In genomic region chr11:52129171-52129570, GRCm38 (mm10) we compare ENCODE assay signal across 11 mouse cellular contexts. TPM values are rescaled to one million over a fixed set of nuclear protein-coding genes. Genes with fewer than 3 reads are reported as not detected.
A peak's percentile ranks its signal among the peaks of the same experiment; 100 is the strongest.
DNase-seq lines count a peak whose midpoint lies in the region; ATAC-seq and TF ChIP-seq lines count a peak whose summit lies in the region.
"Had no signal": no experiment of that assay in that cellular context is flagged by ENCODE, and none has a peak within 500 bp of the region (broad histone marks: within the 10 kb centered on the region; RNA-seq: fewer than 3 reads in every experiment).

No protein-coding gene starts in this region.

- DNase-seq in embryonic facial prominence, embryonic 11.5 days (ENCODE audit: low spot score), result peak; percentile 18
- no peak for DNase-seq in embryonic facial prominence, embryonic 10.5 days (ENCODE audit: low spot score)
- DNase-seq in layer of hippocampus, adult 2 months (ENCODE audit: low spot score in 2 of 2), result no peak
- DNase-seq in layer of hippocampus, postnatal 36 days, result no peak
- DNase-seq in 3T3-L1 (ENCODE audit: low read depth, low spot score), result peak; percentile 39
- DNase-seq in spleen, postnatal 36 days (ENCODE audit: low spot score in 2 of 2), result no peak
- DNase-seq in urinary bladder, postnatal 25 days (ENCODE audit: low spot score), result no peak

- peak; percentile 62 for TF ChIP-seq CTCF in layer of hippocampus, adult 2 months (conservative IDR thresholded peaks at IDR 0.05)

- no peak overlapping the region for H3K27ac ChIP-seq in embryonic facial prominence, embryonic 11.5 days (replicated peaks; ENCODE audit: low read depth, low read length)
- no peak overlapping the region for H3K27ac ChIP-seq in embryonic facial prominence, embryonic 10.5 days (replicated peaks)
- peak overlapping the region; percentile 78 for H3K27ac ChIP-seq in layer of hippocampus, adult 2 months
- peak overlapping the region; percentile 54; the same call in 1 of the 2 replicates for H3K27ac ChIP-seq in embryonic facial prominence, embryonic 12.5 days

- no peak for ATAC-seq in embryonic facial prominence, embryonic 11.5 days (replicated peaks; ENCODE audit: insufficient number of reproducible peaks, low FRiP score, low TSS enrichment, low read depth)
- ATAC-seq in embryonic facial prominence, embryonic 12.5 days (ENCODE audit: insufficient number of reproducible peaks, insufficient read depth, low FRiP score, low TSS enrichment), result no peak

- no peaks in the 10 kb centered on the region for H3K9me3 ChIP-seq in embryonic facial prominence, embryonic 11.5 days (replicated peaks; ENCODE audit: control insufficient read depth, low read length)
- H3K9me3 ChIP-seq in embryonic facial prominence, embryonic 10.5 days, result no peaks in the 10 kb centered on the region
- no peaks in the 10 kb centered on the region for H3K9me3 ChIP-seq in embryonic facial prominence, embryonic 12.5 days

- H3K9ac ChIP-seq in embryonic facial prominence, embryonic 11.5 days (replicated peaks; ENCODE audit: low read length), result no peak overlapping the region
- H3K9ac ChIP-seq in embryonic facial prominence, embryonic 12.5 days, result no peak overlapping the region

- H3K27me3 ChIP-seq in embryonic facial prominence, embryonic 11.5 days (ENCODE audit: control insufficient read depth, insufficient read depth, low read length), result no peaks in the 10 kb centered on the region
- H3K27me3 ChIP-seq in embryonic facial prominence, embryonic 10.5 days (replicated peaks; ENCODE audit: low read depth, poor library complexity, severe bottlenecking), result no peaks in the 10 kb centered on the region
- no peaks in the 10 kb centered on the region for H3K27me3 ChIP-seq in embryonic facial prominence, embryonic 12.5 days

- no peaks in the 10 kb centered on the region for H3K4me1 ChIP-seq in embryonic facial prominence, embryonic 11.5 days (ENCODE audit: control insufficient read depth, insufficient read depth, low read length)
- no peaks in the 10 kb centered on the region for H3K4me1 ChIP-seq in embryonic facial prominence, embryonic 10.5 days
- no peaks in the 10 kb centered on the region for H3K4me1 ChIP-seq in embryonic facial prominence, embryonic 12.5 days

- WGBS in embryonic facial prominence, embryonic 11.5 days, result 35% methylated on average over 3 of the region's 3 CpGs
- WGBS in embryonic facial prominence, embryonic 10.5 days, result 34% methylated on average over 3 of the region's 3 CpGs
- WGBS in embryonic facial prominence, embryonic 12.5 days, result 27% methylated on average over 3 of the region's 3 CpGs

- no peak overlapping the region for H3K4me3 ChIP-seq in embryonic facial prominence, embryonic 11.5 days (ENCODE audit: low read depth, low read length)
- no peak overlapping the region for H3K4me3 ChIP-seq in embryonic facial prominence, embryonic 10.5 days
- no peak overlapping the region for H3K4me3 ChIP-seq in layer of hippocampus, adult 2 months
- H3K4me3 ChIP-seq in embryonic facial prominence, embryonic 12.5 days, result no peak overlapping the region

- no peak overlapping the region for H3K4me2 ChIP-seq in embryonic facial prominence, embryonic 11.5 days (ENCODE audit: low read depth, low read length)
- H3K4me2 ChIP-seq in embryonic facial prominence, embryonic 12.5 days (replicated peaks), result no peak overlapping the region

- peaks cover 6% of the 10 kb centered on the region; the same call in 1 of the 2 replicates for H3K36me3 ChIP-seq in embryonic facial prominence, embryonic 11.5 days (replicated peaks; ENCODE audit: control insufficient read depth, insufficient read depth, low read depth, low read length)
- peaks cover 39% of the 10 kb centered on the region for H3K36me3 ChIP-seq in embryonic facial prominence, embryonic 10.5 days (replicated peaks)
- H3K36me3 ChIP-seq in embryonic facial prominence, embryonic 12.5 days, result peaks cover 19% of the 10 kb centered on the region

RNA-seq across cellular contexts. Expression of gene Olfr1373, which starts 16.2 kb away (rescaled TPM):
- polyA plus RNA-seq in embryonic facial prominence, embryonic 11.5 days (2014; fragmentation: Nextera tagmentation; extraction: Ambion mirVana), result not detected in 2 replicates
- not detected in 2 replicates for polyA plus RNA-seq in embryonic facial prominence, embryonic 10.5 days (2016; fragmentation: Nextera tagmentation; extraction: Ambion mirVana)
- total RNA-seq in layer of hippocampus, adult 2 months (2021), result not detected
- not detected for total RNA-seq in layer of hippocampus, postnatal 36 days (2021)
- polyA plus RNA-seq in embryonic facial prominence, embryonic 12.5 days (2016; fragmentation: Nextera tagmentation; extraction: Ambion mirVana), result not detected in 2 replicates
- total RNA-seq: heart, postnatal 10 days; left cerebral cortex, adult 18-20 months had no signal
- polyA plus RNA-seq: stomach, embryonic 14.5 days had no signal

RNA-seq across cellular contexts. Expression of gene Ppp2ca, which starts 30.7 kb away (rescaled TPM):
- 129 and 130 TPM in 2 replicates for polyA plus RNA-seq in embryonic facial prominence, embryonic 11.5 days (2014; fragmentation: Nextera tagmentation; extraction: Ambion mirVana)
- 80.3 and 84.7 TPM in 2 replicates for polyA plus RNA-seq in embryonic facial prominence, embryonic 10.5 days (2016; fragmentation: Nextera tagmentation; extraction: Ambion mirVana)
- total RNA-seq in layer of hippocampus, adult 2 months (2021), result 100 to 1,000 TPM; 110 to 112 TPM
- total RNA-seq in layer of hippocampus, postnatal 36 days (2021), result 100 to 1,000 TPM; 112 to 117 TPM
- 106 and 108 TPM in 2 replicates for polyA plus RNA-seq in embryonic facial prominence, embryonic 12.5 days (2016; fragmentation: Nextera tagmentation; extraction: Ambion mirVana)

Comparison
In these comparisons a context has a peak if more than half of its experiments do, and no peak if none do; other contexts are left out.
1. DNase-seq: peak in embryonic facial prominence, embryonic 11.5 days (single experiment) and 3T3-L1 (single experiment); none in embryonic facial prominence, embryonic 10.5 days (single experiment), layer of hippocampus, adult 2 months (0 of 2), layer of hippocampus, postnatal 36 days (0 of 2), spleen, postnatal 36 days (0 of 2) and urinary bladder, postnatal 25 days (single experiment).
2. H3K27ac ChIP-seq: peak in layer of hippocampus, adult 2 months (single experiment) and embryonic facial prominence, embryonic 12.5 days (single experiment); none in embryonic facial prominence, embryonic 11.5 days (single experiment) and embryonic facial prominence, embryonic 10.5 days (single experiment).